Mouse (Mus musculus) CH12.LX (cell line): ENCODE results near the gene Dnmbp.

ENCODE experiments used
- CHD2 ChIP-seq: IDR thresholded peaks from 2 replicates; pipeline ENCODE4 v1.6.1; 2011; ENCODE audit warnings: low read length, improper control_type of control experiment
- CTCF ChIP-seq, 2 experiments: IDR thresholded peaks in 1 of 2; conservative IDR thresholded peaks in 1 of 2; 2 replicates each; pipeline ENCODE4 v1.5.1; 2011 to 2012; ENCODE audit warnings: low read depth in 2 of 2, low read length in 2 of 2, improper control_type of control experiment in 1 of 2, inconsistent platforms in 1 of 2, mild to moderate bottlenecking in 1 of 2, moderate library complexity in 1 of 2
- ETS1 ChIP-seq: conservative IDR thresholded peaks from 2 replicates; pipeline ENCODE4 v1.6.1; 2012; ENCODE audit warnings: low read depth, mild to moderate bottlenecking, inconsistent platforms, low read length, improper control_type of control experiment, moderate library complexity
- KAT2A ChIP-seq: IDR thresholded peaks from 2 replicates; pipeline ENCODE4 v1.6.1; 2012; ENCODE audit warnings: low read length, improper control_type of control experiment, inconsistent platforms; ENCODE audit not compliant: insufficient replicate concordance
- MXI1 ChIP-seq: IDR thresholded peaks from 2 replicates; pipeline ENCODE4 v1.6.1; 2011; ENCODE audit warnings: mild to moderate bottlenecking, low read depth, low read length, improper control_type of control experiment
- POLR2A ChIP-seq: IDR thresholded peaks from 2 replicates; pipeline ENCODE4 v1.6.1; 2011; ENCODE audit warnings: low read depth, mild to moderate bottlenecking, improper control_type of control experiment, low read length
- POLR2AphosphoS2 ChIP-seq: IDR thresholded peaks from 2 replicates; pipeline ENCODE4 v1.6.1; 2011; ENCODE audit warnings: low read depth, low read length, improper control_type of control experiment
- RAD21 ChIP-seq: IDR thresholded peaks from 2 replicates; pipeline ENCODE4 v1.6.1; 2011; ENCODE audit warnings: low read depth, mild to moderate bottlenecking, low read length, improper control_type of control experiment, moderate library complexity
- SIN3A ChIP-seq: IDR thresholded peaks from 2 replicates; pipeline ENCODE4 v1.6.1; 2012; ENCODE audit warnings: low read length, improper control_type of control experiment, inconsistent platforms
- SMC3 ChIP-seq: IDR thresholded peaks from 2 replicates; pipeline ENCODE4 v1.6.1; 2011; ENCODE audit warnings: low read depth, low read length, improper control_type of control experiment
- ZC3H11A ChIP-seq: IDR thresholded peaks from 2 replicates; pipeline ENCODE4 v1.6.1; 2012; ENCODE audit warnings: low read depth, mild to moderate bottlenecking, inconsistent platforms, low read length, improper control_type of control experiment
- ZNF384 ChIP-seq: IDR thresholded peaks from 2 replicates; pipeline ENCODE4 v1.6.1; 2012; ENCODE audit warnings: low read depth, low read length, improper control_type of control experiment, inconsistent platforms

DNA sequence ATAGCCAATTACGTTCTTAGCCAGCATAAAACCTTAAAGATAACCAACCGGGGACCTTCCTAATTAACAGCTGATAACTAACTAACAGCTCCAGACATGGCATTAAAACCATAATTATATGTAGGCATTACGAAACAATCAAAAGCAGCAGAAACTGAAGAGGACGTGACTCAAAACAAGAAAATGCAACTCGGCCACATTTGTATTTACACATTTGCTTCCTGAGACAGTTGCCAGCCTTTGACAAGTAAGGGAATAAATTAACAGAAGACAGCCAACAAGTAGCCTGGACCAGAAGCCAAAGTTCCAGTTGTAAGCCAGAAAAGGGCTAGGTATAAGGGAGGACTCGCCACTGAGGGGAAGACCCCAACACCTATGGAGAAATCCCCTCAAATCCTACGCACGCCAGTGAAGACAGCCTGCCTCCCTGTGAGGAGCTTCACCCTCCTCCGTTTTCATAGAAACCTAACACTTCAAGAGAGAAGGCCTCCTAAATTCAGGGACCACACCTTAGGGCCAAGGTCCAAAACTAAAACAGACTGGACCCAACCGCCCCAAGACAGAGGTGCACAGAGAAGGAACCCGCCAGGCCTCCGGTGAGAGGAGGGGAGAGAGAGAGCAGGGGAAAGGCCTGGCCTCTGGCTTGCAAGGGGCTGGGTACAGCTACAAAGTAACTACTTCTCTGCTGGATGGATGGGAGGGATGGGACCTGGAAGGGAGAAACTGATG lies 53.5 kb downstream of the Dnmbp start:
- TF ChIP-seq SMC3 (no peak), POLR2A (no peak), ETS1 (no peak), ZC3H11A (no peak), RAD21 (no peak), CHD2 (no peak), CTCF (conservative IDR thresholded peaks at IDR 0.05 in 1 of 2, IDR thresholded peaks at IDR 0.05 in 1 of 2; ENCODE audit: low read depth in 2 of 2, low read length in 2 of 2) (no peak), MXI1 (no peak), KAT2A (no peak), POLR2AphosphoS2 (no peak), ZNF384 (no peak), SIN3A (no peak)
